Mouse (Mus musculus): Measurements from ENCODE around the gene Chchd4.

DNA sequence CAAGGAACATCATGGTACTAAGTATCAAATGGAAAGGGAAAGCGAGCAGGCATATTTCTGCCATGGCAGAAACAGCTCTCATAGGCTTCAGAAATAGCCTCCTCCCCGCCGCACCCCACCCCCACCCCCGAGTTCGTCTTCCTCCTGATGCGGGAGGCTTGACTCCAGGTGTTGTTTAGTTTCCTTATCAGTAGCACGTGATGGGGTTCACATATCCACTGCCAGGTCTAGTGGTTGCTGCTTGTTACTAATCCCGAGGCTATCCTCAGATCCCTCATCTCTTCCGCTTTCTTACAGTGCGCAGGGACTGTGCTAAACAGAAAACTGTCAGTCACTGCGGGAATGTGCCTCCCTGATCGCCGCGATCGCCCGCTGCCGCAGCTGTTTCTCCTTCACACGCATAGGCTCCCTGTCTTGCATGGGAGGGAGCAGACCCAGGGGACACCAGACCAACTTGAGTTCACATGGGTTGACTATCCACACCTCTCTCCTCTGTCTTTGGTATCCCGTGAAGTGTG, 32.1 kb downstream of the Chchd4 start:
- TF ChIP-seq CTCF (IDR thresholded peaks at IDR 0.05; ENCODE audit: insufficient read depth, low read length) = no peak
- no peak for TF ChIP-seq POLR2A (IDR thresholded peaks at IDR 0.05; ENCODE audit: borderline replicate concordance, extremely low read depth, low read depth, low read length)

Measured in lung, adult 2 months (tissue).